Mouse (Mus musculus) liver, embryonic 14.5 days (tissue): ENCODE results near the gene Sgpl1.

Experiments
- CTCF ChIP-seq: IDR thresholded peaks from 2 replicates; pipeline ENCODE4 v1.5.1; 2016; ENCODE audit warnings: antibody characterized with exemption, low read depth, control low read depth
- EP300 ChIP-seq: IDR thresholded peaks from 2 replicates; pipeline ENCODE4 v1.6.1; 2016; ENCODE audit warnings: antibody characterized with exemption, low read depth

- TF ChIP-seq EP300 (no peak), CTCF (no peak)
These were observed 9.9 kb downstream of the Sgpl1 start for GRCm38 (mm10) chr10:61137567-61137966.
